Mouse (Mus musculus) lung, embryonic 14.5 days (tissue): Measurements from ENCODE around the gene Pramef25. TPM values are rescaled to one million over a fixed set of nuclear protein-coding genes. Genes with fewer than 3 reads are reported as not detected.

ENCODE experiments used
- polyA plus RNA-seq: library from polyadenylated mRNA; unstranded; fragments of >200 nt; fragmentation: Nextera tagmentation; extraction: Ambion mirVana; gene quantifications from 2 replicates; pipeline ENCODE4 v1.2.1, GENCODE M21; 2014

Gene Pramef25
- polyA plus RNA-seq, 1 experiment from 2014 or later, result not detected

Other genes starting within 250 kb of the Pramef25 start
- gene Gm13089, start 248.3 kb downstream of the Pramef25 start, polyA plus RNA-seq, result not detected in 2 replicates
- gene Gm13078, start 231.6 kb downstream of the Pramef25 start, polyA plus RNA-seq, result not detected in 2 replicates
- not detected in 2 replicates for gene Gm13023, start 161.7 kb downstream of the Pramef25 start, polyA plus RNA-seq
- gene Gm13084, start 134.9 kb downstream of the Pramef25 start, polyA plus RNA-seq, result not detected in 2 replicates
- gene Gm13103, start 104.5 kb downstream of the Pramef25 start, polyA plus RNA-seq, result not detected in 2 replicates
- not detected in 2 replicates for gene Pramef6, start 50.6 kb downstream of the Pramef25 start, polyA plus RNA-seq
- gene Gm13101, start 15.9 kb upstream of the Pramef25 start, polyA plus RNA-seq, result not detected in 2 replicates
- gene Pramef17, start 43.4 kb upstream of the Pramef25 start, polyA plus RNA-seq, result not detected in 2 replicates
- not detected in 2 replicates for gene Pramel4, start 108.1 kb upstream of the Pramef25 start, polyA plus RNA-seq
- gene Gm13102, start 155.5 kb upstream of the Pramef25 start, polyA plus RNA-seq, result not detected in 2 replicates
- not detected in 2 replicates for gene Oog3, start 211.6 kb upstream of the Pramef25 start, polyA plus RNA-seq
- not detected in 2 replicates for gene Oog2, start 239.7 kb upstream of the Pramef25 start, polyA plus RNA-seq